Comparison of ENCODE assay signal across 23 mouse cellular contexts in the genomic region with DNA sequence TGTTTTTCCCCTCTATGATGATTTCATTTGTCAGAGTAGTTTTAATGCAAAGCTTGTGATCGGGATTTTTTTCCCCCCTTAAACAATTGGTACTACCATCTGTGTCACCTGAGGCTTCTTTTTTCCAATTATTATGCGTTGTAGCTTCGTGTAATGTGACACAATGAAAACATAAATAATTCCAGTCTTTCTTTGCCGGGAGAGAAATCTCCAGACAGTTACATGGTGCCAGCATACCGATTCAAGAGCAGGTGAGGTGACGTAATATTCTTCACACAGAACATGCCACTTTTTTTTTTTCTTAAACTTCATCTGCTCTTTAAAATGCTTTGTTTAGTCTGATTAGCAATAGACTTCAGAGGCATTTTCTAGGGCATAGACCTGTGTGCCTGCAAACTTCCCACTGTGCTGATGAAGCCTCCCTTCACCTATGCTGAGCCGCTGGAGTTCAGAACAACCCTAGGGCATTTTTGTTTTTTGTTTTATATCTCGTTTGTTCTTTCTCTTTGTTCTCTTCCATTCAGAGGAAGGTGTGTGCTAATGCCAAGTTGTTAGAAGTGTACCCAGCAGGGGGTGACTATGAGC.
DNase-seq lines count a peak whose midpoint lies in the region; ATAC-seq and TF ChIP-seq lines count a peak whose summit lies in the region.
"Had no signal": no experiment of that assay in that cellular context is flagged by ENCODE, and none has a peak within 500 bp of the region (broad histone marks: within the 10 kb centered on the region; RNA-seq: fewer than 3 reads in every experiment).

No protein-coding gene starts in this region.

- no peaks in the 10 kb centered on the region for H3K9me3 ChIP-seq in embryonic facial prominence, embryonic 11.5 days (replicated peaks; ENCODE audit: control insufficient read depth, low read length)
- no peaks in the 10 kb centered on the region for H3K9me3 ChIP-seq in embryonic facial prominence, embryonic 10.5 days
- no peaks in the 10 kb centered on the region for H3K9me3 ChIP-seq in hindbrain, postnatal 0 days (ENCODE audit: low read length)
- H3K9me3 ChIP-seq in hindbrain, embryonic 10.5 days, result no peaks in the 10 kb centered on the region
- H3K9me3 ChIP-seq in MEL (replicated peaks; ENCODE audit: insufficient read depth, low read length), result no peaks in the 10 kb centered on the region
- no peaks in the 10 kb centered on the region for H3K9me3 ChIP-seq in midbrain, postnatal 0 days (ENCODE audit: low read length)
- H3K9me3 ChIP-seq: G1E; heart, embryonic 13.5 days; limb, embryonic 13.5 days; stomach, embryonic 15.5 days had no signal

- TF ChIP-seq RAD21 in MEL (IDR thresholded peaks at IDR 0.05; ENCODE audit: low read depth, low read length), result no peak

- peak; percentile 6 for DNase-seq in embryonic facial prominence, embryonic 11.5 days (ENCODE audit: low spot score)
- DNase-seq in embryonic facial prominence, embryonic 10.5 days (ENCODE audit: low spot score), result no peak
- peak; percentile 40 for DNase-seq in hindbrain, postnatal 0 days (ENCODE audit: low spot score)
- DNase-seq in hindbrain, embryonic 10.5 days (ENCODE audit: low spot score), result no peak
- no peak for DNase-seq in MEL (ENCODE audit: low read depth, low spot score)
- DNase-seq in midbrain, postnatal 0 days (ENCODE audit: low spot score), result peak; percentile 21
- no peak for DNase-seq in thymus, postnatal 14 days
- no peak for DNase-seq in adrenal gland, postnatal 36 days
- DNase-seq: cerebellum, adult 9-10 months; gastrocnemius, postnatal 14 days; heart, adult 18-20 months; kidney, adult 9 months; kidney, postnatal 36 days; liver, embryonic 13.5 days; lung, embryonic 14.5 days; lung, postnatal 36 days; thymus, adult 2 months had no signal

- TF ChIP-seq POLR2A in MEL (IDR thresholded peaks at IDR 0.05; ENCODE audit: control insufficient read depth in 1 of 2, insufficient read depth in 1 of 2, low read depth in 1 of 2, low read length in 2 of 2, poor library complexity in 1 of 2), result no peak

- 66% methylated on average over 8 of the region's 8 CpGs for WGBS in embryonic facial prominence, embryonic 11.5 days
- WGBS in embryonic facial prominence, embryonic 10.5 days, result 70% methylated on average over 8 of the region's 8 CpGs
- WGBS in hindbrain, postnatal 0 days, result 54% methylated on average over 8 of the region's 8 CpGs
- WGBS in hindbrain, embryonic 10.5 days, result 77% methylated on average over 8 of the region's 8 CpGs
- WGBS in midbrain, postnatal 0 days, result 41% methylated on average over 8 of the region's 8 CpGs

- no peak overlapping the region for H3K27ac ChIP-seq in embryonic facial prominence, embryonic 11.5 days (replicated peaks; ENCODE audit: low read depth, low read length)
- H3K27ac ChIP-seq in embryonic facial prominence, embryonic 10.5 days (replicated peaks), result no peak overlapping the region
- no peak overlapping the region for H3K27ac ChIP-seq in hindbrain, postnatal 0 days
- H3K27ac ChIP-seq in hindbrain, embryonic 10.5 days, result no peak overlapping the region
- no peak overlapping the region for H3K27ac ChIP-seq in MEL (ENCODE audit: control insufficient read depth, low read depth, low read length)
- peak overlapping the region; percentile 43; the same call in 1 of the 2 replicates for H3K27ac ChIP-seq in midbrain, postnatal 0 days (ENCODE audit: low read depth, low read length)
- H3K27ac ChIP-seq: heart, embryonic 13.5 days; limb, embryonic 13.5 days; liver, embryonic 13.5 days; stomach, embryonic 15.5 days had no signal

- no peak for TF ChIP-seq EP300 in MEL (IDR thresholded peaks at IDR 0.05; ENCODE audit: low read depth in 1 of 2, low read length in 2 of 2)

- no peaks in the 10 kb centered on the region for H3K4me1 ChIP-seq in embryonic facial prominence, embryonic 11.5 days (ENCODE audit: control insufficient read depth, insufficient read depth, low read length)
- no peaks in the 10 kb centered on the region for H3K4me1 ChIP-seq in embryonic facial prominence, embryonic 10.5 days
- no peaks in the 10 kb centered on the region for H3K4me1 ChIP-seq in hindbrain, postnatal 0 days (ENCODE audit: insufficient read depth, low read length)
- H3K4me1 ChIP-seq in hindbrain, embryonic 10.5 days (replicated peaks), result no peaks in the 10 kb centered on the region
- H3K4me1 ChIP-seq in MEL (ENCODE audit: control insufficient read depth in 1 of 2, insufficient read depth in 2 of 2, low read length in 2 of 2), result no peaks in the 10 kb centered on the region
- H3K4me1 ChIP-seq in midbrain, postnatal 0 days (ENCODE audit: insufficient read depth, low read length), result no peaks in the 10 kb centered on the region
- H3K4me1 ChIP-seq: heart, embryonic 13.5 days; limb, embryonic 13.5 days; liver, embryonic 13.5 days; stomach, embryonic 15.5 days had no signal

- H3K4me2 ChIP-seq in embryonic facial prominence, embryonic 11.5 days (ENCODE audit: low read depth, low read length), result no peak overlapping the region
- H3K4me2 ChIP-seq in hindbrain, postnatal 0 days (ENCODE audit: low read depth, low read length), result no peak overlapping the region
- H3K4me2 ChIP-seq in midbrain, postnatal 0 days (ENCODE audit: low read depth, low read length, poor library complexity, severe bottlenecking), result peak overlapping the region; percentile 15; the same call in 1 of the 2 replicates
- H3K4me2 ChIP-seq: heart, embryonic 13.5 days; limb, embryonic 13.5 days; liver, embryonic 13.5 days; lung, embryonic 14.5 days; stomach, embryonic 15.5 days had no signal

- no peaks in the 10 kb centered on the region for H3K27me3 ChIP-seq in embryonic facial prominence, embryonic 11.5 days (ENCODE audit: control insufficient read depth, insufficient read depth, low read length)
- no peaks in the 10 kb centered on the region for H3K27me3 ChIP-seq in embryonic facial prominence, embryonic 10.5 days (replicated peaks; ENCODE audit: low read depth, poor library complexity, severe bottlenecking)
- no peaks in the 10 kb centered on the region for H3K27me3 ChIP-seq in hindbrain, postnatal 0 days (ENCODE audit: insufficient read depth, low read length)
- no peaks in the 10 kb centered on the region for H3K27me3 ChIP-seq in hindbrain, embryonic 10.5 days (ENCODE audit: insufficient read depth, poor library complexity, severe bottlenecking)
- H3K27me3 ChIP-seq in MEL (ENCODE audit: control insufficient read depth in 1 of 2, insufficient read depth in 2 of 2, low read length in 2 of 2), result no peaks in the 10 kb centered on the region
- no peaks in the 10 kb centered on the region for H3K27me3 ChIP-seq in midbrain, postnatal 0 days (ENCODE audit: insufficient read depth, low read length)
- H3K27me3 ChIP-seq: heart, embryonic 13.5 days; limb, embryonic 13.5 days; liver, embryonic 13.5 days; stomach, embryonic 15.5 days had no signal

- no peak overlapping the region for H3K4me3 ChIP-seq in embryonic facial prominence, embryonic 11.5 days (ENCODE audit: low read depth, low read length)
- no peak overlapping the region for H3K4me3 ChIP-seq in embryonic facial prominence, embryonic 10.5 days
- no peak overlapping the region for H3K4me3 ChIP-seq in hindbrain, postnatal 0 days (ENCODE audit: low read length)
- H3K4me3 ChIP-seq in hindbrain, embryonic 10.5 days, result no peak overlapping the region
- no peak overlapping the region for H3K4me3 ChIP-seq in MEL (ENCODE audit: control insufficient read depth in 1 of 2, insufficient read depth in 1 of 2, low read depth in 2 of 2, low read length in 2 of 2)
- no peak overlapping the region for H3K4me3 ChIP-seq in midbrain, postnatal 0 days (ENCODE audit: low read depth, low read length)
- H3K4me3 ChIP-seq: heart, embryonic 13.5 days; limb, embryonic 13.5 days; liver, embryonic 13.5 days; myocyte; stomach, embryonic 15.5 days had no signal

- no peaks in the 10 kb centered on the region for H3K36me3 ChIP-seq in embryonic facial prominence, embryonic 11.5 days (replicated peaks; ENCODE audit: control insufficient read depth, insufficient read depth, low read depth, low read length)
- no peaks in the 10 kb centered on the region for H3K36me3 ChIP-seq in embryonic facial prominence, embryonic 10.5 days (replicated peaks)
- H3K36me3 ChIP-seq in hindbrain, postnatal 0 days (ENCODE audit: insufficient read depth, low read length), result no peaks in the 10 kb centered on the region
- no peaks in the 10 kb centered on the region for H3K36me3 ChIP-seq in hindbrain, embryonic 10.5 days
- no peaks in the 10 kb centered on the region for H3K36me3 ChIP-seq in MEL (ENCODE audit: control insufficient read depth in 1 of 2, insufficient read depth in 2 of 2, low read length in 2 of 2)
- no peaks in the 10 kb centered on the region for H3K36me3 ChIP-seq in midbrain, postnatal 0 days (ENCODE audit: insufficient read depth, low read length)
- H3K36me3 ChIP-seq: G1E; heart, embryonic 13.5 days; limb, embryonic 13.5 days; liver, embryonic 13.5 days; stomach, embryonic 15.5 days had no signal

- peak; percentile 13; the same call in 1 of the 2 replicates for TF ChIP-seq CTCF in hindbrain, postnatal 0 days (IDR thresholded peaks at IDR 0.05; ENCODE audit: low read depth)
- TF ChIP-seq CTCF in MEL (IDR thresholded peaks at IDR 0.05 in 2 of 3, conservative IDR thresholded peaks at IDR 0.05 in 1 of 3; ENCODE audit: control insufficient read depth in 1 of 3, insufficient read depth in 1 of 3, low read depth in 2 of 3, low read length in 3 of 3, poor library complexity in 1 of 3, severe bottlenecking in 1 of 3), result no peak
- peak; percentile 39 for TF ChIP-seq CTCF in midbrain, postnatal 0 days (IDR thresholded peaks at IDR 0.05)

- no peak overlapping the region for H3K9ac ChIP-seq in embryonic facial prominence, embryonic 11.5 days (replicated peaks; ENCODE audit: low read length)
- H3K9ac ChIP-seq in hindbrain, postnatal 0 days (replicated peaks; ENCODE audit: low read length), result no peak overlapping the region
- no peak overlapping the region for H3K9ac ChIP-seq in MEL (ENCODE audit: control insufficient read depth, low read depth, low read length, poor library complexity, severe bottlenecking)
- no peak overlapping the region for H3K9ac ChIP-seq in midbrain, postnatal 0 days (replicated peaks; ENCODE audit: low read length, poor library complexity, severe bottlenecking)
- H3K9ac ChIP-seq: heart, embryonic 13.5 days; limb, embryonic 13.5 days; liver, embryonic 13.5 days; lung, embryonic 14.5 days; stomach, embryonic 15.5 days had no signal

- H3K79me2 ChIP-seq in MEL (ENCODE audit: control insufficient read depth, insufficient read depth, low read length, poor library complexity), result no peaks in the 10 kb centered on the region

- no peak for ATAC-seq in embryonic facial prominence, embryonic 11.5 days (replicated peaks; ENCODE audit: insufficient number of reproducible peaks, low FRiP score, low TSS enrichment, low read depth)
- 0 out of 2 replicates have a peak, but pooled peaks have one; percentile 35 for ATAC-seq in hindbrain, postnatal 0 days
- peak; percentile 51; the same call in 1 of the 2 replicates for ATAC-seq in midbrain, postnatal 0 days (ENCODE audit: low FRiP score)
- ATAC-seq: CD4-positive, CD25-positive, alpha-beta regulatory T cell, adult 4 months had no signal

TF ChIP-seq in MEL, 35 proteins besides CTCF, POLR2A, EP300 and RAD21:
- no peak for TF ChIP-seq ZMIZ1 (IDR thresholded peaks at IDR 0.05; ENCODE audit: low read depth, low read length)
- no peak for TF ChIP-seq SIN3A (IDR thresholded peaks at IDR 0.05; ENCODE audit: low read length)
- no peak for TF ChIP-seq MYC (IDR thresholded peaks at IDR 0.05; ENCODE audit: low read depth, low read length)
- 0 out of 2 replicates have a peak, but pooled peaks have one; percentile 5 for TF ChIP-seq SMC3 (IDR thresholded peaks at IDR 0.05; ENCODE audit: low read depth, low read length)

Comparison
In these comparisons a context has a peak if more than half of its experiments do, and no peak if none do; other contexts are left out.
1. DNase-seq: peak in embryonic facial prominence, embryonic 11.5 days (single experiment), hindbrain, postnatal 0 days (single experiment) and midbrain, postnatal 0 days (single experiment); none in embryonic facial prominence, embryonic 10.5 days (single experiment), hindbrain, embryonic 10.5 days (single experiment), MEL (single experiment), thymus, postnatal 14 days (single experiment) and adrenal gland, postnatal 36 days (0 of 2).
2. CTCF ChIP-seq: peak in hindbrain, postnatal 0 days (single experiment) and midbrain, postnatal 0 days (single experiment); none in MEL (0 of 3).